Mouse (Mus musculus): ENCODE measurements around the gene Cpt1c. TPM values are rescaled to one million over a fixed set of nuclear protein-coding genes. Genes with fewer than 3 reads are reported as not detected.

Cpt1c gene
- polyA plus RNA-seq, 1 experiment from 2014 or later: 3.5 TPM

DNA sequence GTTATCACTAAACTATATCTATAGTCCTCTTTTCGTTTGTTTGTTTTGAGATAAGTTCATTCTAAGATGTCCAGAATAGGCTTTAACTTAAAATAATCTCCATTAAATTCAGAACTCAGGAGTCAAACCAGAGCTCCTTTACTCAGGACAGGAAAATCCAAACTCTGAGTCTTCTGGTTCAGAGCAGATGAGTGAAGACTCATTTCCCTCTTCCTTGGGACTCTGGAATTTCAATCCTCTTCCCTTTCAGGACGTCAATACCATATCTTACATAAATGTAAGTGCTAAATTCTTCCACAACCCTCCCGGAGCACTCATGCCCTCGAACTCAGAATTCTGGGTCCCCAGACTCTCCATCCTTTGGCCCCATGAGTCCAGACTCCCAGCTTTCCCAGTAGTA is 42.1 kb upstream of the Cpt1c start:
- TF ChIP-seq CTCF (IDR thresholded peaks at IDR 0.05; ENCODE audit: low read depth): no peak
- Histone ChIP-seq H3K27ac (ENCODE audit: low read depth, low read length) (peak overlapping the region; percentile 96), H3K4me2 (replicated peaks; ENCODE audit: low read depth) (peak overlapping the region; percentile 85), H3K9ac (ENCODE audit: low read depth, low read length) (peak overlapping the region; percentile 55), H3K36me3 (ENCODE audit: control insufficient read depth, insufficient read depth) (peaks cover 34% of the 10 kb centered on the region), H3K9me3 (ENCODE audit: control insufficient read depth) (no peaks in the 10 kb centered on the region), H3K4me3 (ENCODE audit: low read depth, low read length) (peak overlapping the region; percentile 94), H3K4me1 (replicated peaks; ENCODE audit: control insufficient read depth, insufficient read depth, low read length) (0 out of 2 replicates have a peak, but pooled peaks cover 5% of the 10 kb centered on the region), H3K27me3 (replicated peaks; ENCODE audit: control insufficient read depth, insufficient read depth, low read length) (no peaks in the 10 kb centered on the region)
- no peak for ATAC-seq
- 2% methylated on average over 4 of the region's 4 CpGs for WGBS

DNA sequence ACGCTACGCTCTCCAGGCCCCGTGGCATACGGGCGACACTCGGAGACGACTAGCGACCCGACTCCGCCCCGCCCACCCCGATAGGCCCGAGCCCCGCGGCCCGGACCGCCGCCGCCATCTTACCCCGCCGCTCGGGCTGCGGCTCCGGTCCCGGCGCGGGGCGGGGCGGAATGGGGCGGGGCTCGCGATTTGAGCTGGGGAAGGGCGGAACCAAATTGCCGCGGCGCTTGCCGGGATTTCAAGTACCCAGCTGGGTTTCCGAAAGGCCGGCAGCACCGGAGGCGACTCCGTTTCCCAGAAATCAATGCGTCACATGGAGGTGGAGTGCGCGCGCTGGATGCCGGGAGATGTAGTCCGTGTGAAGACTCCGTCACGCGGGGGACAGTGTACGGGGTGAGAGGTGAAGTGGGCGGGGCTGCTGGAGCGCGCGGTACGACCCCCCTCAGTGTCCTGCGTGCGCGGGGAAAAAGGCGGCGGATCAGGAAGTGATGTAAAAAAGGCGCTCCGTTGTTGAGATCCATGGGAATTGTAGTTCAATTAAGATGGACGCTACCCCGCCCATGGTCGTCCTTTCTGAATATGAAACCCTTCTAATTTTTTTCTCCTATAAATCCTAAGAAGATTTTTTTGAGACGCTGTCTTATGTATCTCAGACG is 41.4 kb upstream of the Cpt1c start, which contains the start of gene Scaf1:
Gene Scaf1 (minus strand): TSS at position 407 of the 656 bp plus-strand sequence.
- Histone ChIP-seq H3K9ac (ENCODE audit: low read depth, low read length) (peak within 1 kb of the TSS; percentile 96), H3K4me2 (replicated peaks; ENCODE audit: low read depth) (peak within 1 kb of the TSS; percentile 85), H3K9me3 (ENCODE audit: control insufficient read depth) (no peaks in the 10 kb centered on the region), H3K27ac (ENCODE audit: low read depth, low read length) (peak within 1 kb of the TSS; percentile 96), H3K4me3 (ENCODE audit: low read depth, low read length) (peak within 1 kb of the TSS; percentile 94), H3K36me3 (ENCODE audit: control insufficient read depth, insufficient read depth) (peaks cover 34% of the 10 kb centered on the region), H3K27me3 (replicated peaks; ENCODE audit: control insufficient read depth, insufficient read depth, low read length) (no peaks in the 10 kb centered on the region), H3K4me1 (replicated peaks; ENCODE audit: control insufficient read depth, insufficient read depth, low read length) (0 out of 2 replicates have a peak, but pooled peaks cover 5% of the 10 kb centered on the region)
- TF ChIP-seq CTCF (IDR thresholded peaks at IDR 0.05; ENCODE audit: low read depth): no peak
- WGBS: under 1% methylated on average over 69 of the region's 69 CpGs
- peak; percentile 82 for ATAC-seq

DNA sequence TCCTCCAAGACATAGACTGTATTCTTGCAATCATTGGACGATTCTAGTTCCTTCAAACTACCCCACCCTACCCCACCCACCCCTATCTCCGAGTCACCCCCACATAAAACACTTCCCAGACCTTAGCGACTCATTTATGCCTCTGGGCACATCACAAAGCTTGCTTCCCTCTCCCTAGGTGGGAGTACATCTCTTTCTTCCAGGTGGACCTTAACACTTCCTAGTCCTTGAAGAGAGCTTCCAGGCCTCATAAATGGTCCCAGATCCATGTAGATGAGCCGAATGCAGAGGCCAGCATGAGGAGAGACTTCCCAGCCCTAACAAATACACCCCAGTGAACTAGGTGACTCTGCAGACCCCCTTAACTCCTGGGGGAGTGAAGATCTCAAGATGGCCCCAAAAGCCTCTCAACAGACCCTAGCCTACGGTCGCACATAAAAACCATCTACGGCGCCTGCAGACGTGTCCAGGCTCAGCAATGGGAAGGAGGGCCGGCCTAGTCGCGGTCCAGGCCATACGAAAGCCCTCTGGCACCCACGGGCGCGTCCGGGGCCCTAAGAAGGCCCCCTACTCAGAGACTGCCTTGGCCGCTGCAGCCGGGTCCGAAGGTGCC is 40.8 kb upstream of the Cpt1c start:
- TF ChIP-seq CTCF (IDR thresholded peaks at IDR 0.05; ENCODE audit: low read depth): no peak
- Histone ChIP-seq H3K27ac (ENCODE audit: low read depth, low read length) (peak overlapping the region; percentile 96), H3K27me3 (replicated peaks; ENCODE audit: control insufficient read depth, insufficient read depth, low read length) (no peaks in the 10 kb centered on the region), H3K36me3 (ENCODE audit: control insufficient read depth, insufficient read depth) (peaks cover 28% of the 10 kb centered on the region), H3K4me3 (ENCODE audit: low read depth, low read length) (peak overlapping the region; percentile 94), H3K4me2 (replicated peaks; ENCODE audit: low read depth) (peak overlapping the region; percentile 85), H3K9ac (ENCODE audit: low read depth, low read length) (peak overlapping the region; percentile 96), H3K4me1 (replicated peaks; ENCODE audit: control insufficient read depth, insufficient read depth, low read length) (0 out of 2 replicates have a peak, but pooled peaks cover 5% of the 10 kb centered on the region), H3K9me3 (ENCODE audit: control insufficient read depth) (no peaks in the 10 kb centered on the region)
- 1% methylated on average over 20 of the region's 20 CpGs for WGBS
- no peak for ATAC-seq

DNA sequence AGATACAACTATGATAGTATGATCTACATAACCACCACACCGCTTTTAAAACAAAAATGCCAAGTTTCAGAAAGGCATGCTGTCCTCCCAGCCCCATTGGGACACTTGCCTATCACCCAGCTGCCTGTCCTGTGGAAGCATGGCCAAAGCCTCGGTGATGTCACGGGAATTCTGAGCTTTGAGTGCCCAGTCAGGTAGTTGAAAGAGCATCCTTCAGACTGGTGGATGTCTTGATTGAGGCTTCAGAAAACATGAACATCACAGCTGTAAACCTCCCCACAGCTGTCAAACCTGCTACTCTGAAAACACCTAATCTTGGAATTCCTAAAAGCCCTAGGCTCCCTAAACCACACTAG is 39.4 kb upstream of the Cpt1c start:
- no peak overlapping the region for H3K9ac ChIP-seq (ENCODE audit: low read depth, low read length)

DNA sequence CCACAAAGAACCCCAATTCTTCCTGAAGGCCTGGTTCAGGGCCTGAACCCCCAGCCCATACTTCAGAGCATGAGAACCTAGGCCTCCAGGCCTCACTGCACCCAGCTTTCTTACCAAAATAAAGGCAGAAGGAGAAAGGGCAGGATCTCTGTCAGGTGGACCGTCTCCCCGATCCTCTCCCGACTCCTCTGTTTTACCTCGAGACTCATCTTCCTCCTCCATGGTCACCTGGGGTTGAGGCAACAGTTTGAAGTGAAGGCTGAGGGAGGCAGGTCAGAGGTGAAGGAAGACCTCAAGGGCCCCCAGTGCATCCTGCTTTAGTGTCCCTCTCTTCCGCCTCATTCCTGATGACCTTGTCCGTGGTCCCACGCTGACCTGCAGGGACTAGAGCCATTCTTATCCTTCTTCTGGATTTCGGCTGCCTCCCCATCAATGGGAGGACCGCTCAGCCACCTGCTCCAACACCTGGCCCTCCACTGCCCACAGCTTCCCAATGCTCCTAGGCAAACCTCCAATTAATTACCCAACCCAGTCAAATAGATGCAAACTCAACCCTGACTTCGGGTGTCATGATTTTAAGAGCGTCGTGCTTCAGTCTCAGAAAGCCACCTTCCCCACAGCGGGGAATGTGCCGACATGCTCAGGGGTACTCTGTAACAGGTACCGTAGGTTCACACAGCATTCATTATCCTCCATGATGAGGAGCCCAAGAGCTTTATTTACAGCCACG is 38.9 kb upstream of the Cpt1c start:
- no peak for TF ChIP-seq CTCF (IDR thresholded peaks at IDR 0.05; ENCODE audit: low read depth)
- Histone ChIP-seq H3K9me3 (ENCODE audit: control insufficient read depth) (no peaks in the 10 kb centered on the region), H3K36me3 (ENCODE audit: control insufficient read depth, insufficient read depth) (peaks cover 47% of the 10 kb centered on the region), H3K27me3 (replicated peaks; ENCODE audit: control insufficient read depth, insufficient read depth, low read length) (no peaks in the 10 kb centered on the region), H3K4me2 (replicated peaks; ENCODE audit: low read depth) (no peak overlapping the region), H3K4me3 (ENCODE audit: low read depth, low read length) (no peak overlapping the region), H3K9ac (ENCODE audit: low read depth, low read length) (no peak overlapping the region), H3K4me1 (replicated peaks; ENCODE audit: control insufficient read depth, insufficient read depth, low read length) (no peaks in the 10 kb centered on the region), H3K27ac (ENCODE audit: low read depth, low read length) (no peak overlapping the region)
- no peak for ATAC-seq
- 94% methylated on average over 16 of the region's 16 CpGs for WGBS

More for the DNA sequence above, 39.4 kb upstream of the Cpt1c start:
- Histone ChIP-seq H3K4me3 (ENCODE audit: low read depth, low read length) (no peak overlapping the region), H3K27ac (ENCODE audit: low read depth, low read length) (no peak overlapping the region), H3K27me3 (replicated peaks; ENCODE audit: control insufficient read depth, insufficient read depth, low read length) (no peaks in the 10 kb centered on the region), H3K4me1 (replicated peaks; ENCODE audit: control insufficient read depth, insufficient read depth, low read length) (0 out of 2 replicates have a peak, but pooled peaks cover 3% of the 10 kb centered on the region), H3K4me2 (replicated peaks; ENCODE audit: low read depth) (no peak overlapping the region), H3K9me3 (ENCODE audit: control insufficient read depth) (no peaks in the 10 kb centered on the region), H3K36me3 (ENCODE audit: control insufficient read depth, insufficient read depth) (peaks cover 42% of the 10 kb centered on the region)
- ATAC-seq: no peak
- 93% methylated on average over 3 of the region's 3 CpGs for whole genome bisulfite sequencing
- no peak for TF ChIP-seq CTCF (IDR thresholded peaks at IDR 0.05; ENCODE audit: low read depth)

DNA sequence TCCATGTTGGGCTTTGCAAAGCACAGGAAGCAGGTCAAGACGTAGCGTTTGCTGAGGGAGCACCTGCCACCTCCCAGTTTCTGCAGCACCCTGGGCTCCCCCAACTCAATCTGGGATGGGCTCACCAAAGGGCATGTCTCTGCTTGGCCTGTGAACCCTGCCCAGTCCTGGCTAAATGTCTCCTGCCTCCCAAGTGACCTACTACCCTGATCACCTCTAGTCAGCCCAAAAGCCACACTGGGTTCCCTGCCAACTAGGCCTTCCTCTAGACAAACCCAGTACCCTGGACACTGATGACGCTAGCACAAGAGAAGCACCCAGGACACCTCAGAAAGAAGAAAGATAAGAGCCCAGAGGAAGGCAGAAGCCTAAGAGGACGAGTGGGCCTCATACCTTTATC is 38.2 kb upstream of the Cpt1c start:
- no peak overlapping the region for H3K4me2 ChIP-seq (replicated peaks; ENCODE audit: low read depth)
- no peaks in the 10 kb centered on the region for H3K27me3 ChIP-seq (replicated peaks; ENCODE audit: control insufficient read depth, insufficient read depth, low read length)
- peaks cover 54% of the 10 kb centered on the region for H3K36me3 ChIP-seq (ENCODE audit: control insufficient read depth, insufficient read depth)
- no peak for ATAC-seq
- H3K4me1 ChIP-seq (replicated peaks; ENCODE audit: control insufficient read depth, insufficient read depth, low read length): no peaks in the 10 kb centered on the region
- WGBS: 85% methylated on average over 4 of the region's 4 CpGs
- no peak overlapping the region for H3K4me3 ChIP-seq (ENCODE audit: low read depth, low read length)
- no peak overlapping the region for H3K9ac ChIP-seq (ENCODE audit: low read depth, low read length)
- no peak for TF ChIP-seq CTCF (IDR thresholded peaks at IDR 0.05; ENCODE audit: low read depth)
- H3K27ac ChIP-seq (ENCODE audit: low read depth, low read length): no peak overlapping the region
- no peaks in the 10 kb centered on the region for H3K9me3 ChIP-seq (ENCODE audit: control insufficient read depth)

Measured in intestine, postnatal 0 days (tissue).